Mouse (Mus musculus) gastrocnemius, postnatal 25 days (tissue): ENCODE measurements around the gene Cpxm1. TPM values are rescaled to one million over a fixed set of nuclear protein-coding genes. Genes with fewer than 3 reads are reported as not detected.
"Not testable (repeated sequence)": the region's sequence is repeated elsewhere in the genome, so short reads cannot be mapped to it uniquely, and the experiment has no call there.

Source experiments
- DNase-seq: peaks from one replicate; pipeline ENCODE4 v3.0.0; 2022
- total RNA-seq, 2 experiments: library from RNA; stranded (reverse); gene quantifications; 1 replicate in 1 of 2; 2 replicates in 1 of 2; pipeline ENCODE4 v1.2.3; 2021

The Cpxm1 gene
- total RNA-seq, 2 experiments from 2014 or later: 1.8 to 5.7 TPM

GRCm38 (mm10) chr2:130401891-130402290 lies 4.5 kb upstream of the Cpxm1 start:
- DNase-seq: no peak

GRCm38 (mm10) chr2:130400046-130400445 lies 2.7 kb upstream of the Cpxm1 start:
- DNase-seq: no peak

- DNase-seq: no peak
These were observed 717 bp upstream of the Cpxm1 start for GRCm38 (mm10) chr2:130398091-130398490.

GRCm38 (mm10) chr2:130395696-130396095 lies 1.7 kb downstream of the Cpxm1 start:
- DNase-seq: no peak

- DNase-seq: no peak
These were observed 4.5 kb downstream of the Cpxm1 start for GRCm38 (mm10) chr2:130392836-130393235.

GRCm38 (mm10) chr2:130390993-130391625 lies 6.3 kb downstream of the Cpxm1 start:
- no peak for DNase-seq

- DNase-seq: no peak
These were observed 8.6 kb downstream of the Cpxm1 start for GRCm38 (mm10) chr2:130388796-130389195.

GRCm38 (mm10) chr2:130386212-130386611 lies 11.2 kb downstream of the Cpxm1 start:
- DNase-seq: no peak

- DNase-seq: no peak
These were observed 13.5 kb downstream of the Cpxm1 start for GRCm38 (mm10) chr2:130383895-130384294.

- DNase-seq: no peak
These were observed 14.2 kb downstream of the Cpxm1 start for GRCm38 (mm10) chr2:130383205-130383604.

- no peak for DNase-seq
These were observed 22.4 kb downstream of the Cpxm1 start for GRCm38 (mm10) chr2:130374951-130375350.

GRCm38 (mm10) chr2:130373026-130373425 lies 24.3 kb downstream of the Cpxm1 start:
- not testable (repeated sequence) for DNase-seq

GRCm38 (mm10) chr2:130367386-130367785 lies 30.0 kb downstream of the Cpxm1 start:
- no peak for DNase-seq

GRCm38 (mm10) chr2:130365211-130366094 lies 31.9 kb downstream of the Cpxm1 start:
- DNase-seq: no peak

- DNase-seq: no peak
These were observed 34.8 kb downstream of the Cpxm1 start for GRCm38 (mm10) chr2:130362511-130363026.

- no peak for DNase-seq
These were observed 38.5 kb downstream of the Cpxm1 start for GRCm38 (mm10) chr2:130358852-130359251.

GRCm38 (mm10) chr2:130357551-130357950 lies 39.8 kb downstream of the Cpxm1 start:
- no peak for DNase-seq

GRCm38 (mm10) chr2:130353889-130354288 lies 43.5 kb downstream of the Cpxm1 start:
- DNase-seq: no peak

- no peak for DNase-seq
These were observed 44.0 kb downstream of the Cpxm1 start for GRCm38 (mm10) chr2:130353411-130353810.

- DNase-seq: no peak
These were observed 45.5 kb downstream of the Cpxm1 start for GRCm38 (mm10) chr2:130351758-130352339.

- no peak for DNase-seq
These were observed 47.0 kb downstream of the Cpxm1 start for GRCm38 (mm10) chr2:130350376-130350775.

- no peak for DNase-seq
These were observed 56.2 kb downstream of the Cpxm1 start for GRCm38 (mm10) chr2:130341220-130341580.
